Mouse (Mus musculus) cerebellum, adult (tissue): ENCODE data around the gene Knstrn.
A peak's percentile ranks its signal among the peaks of the same experiment; 100 is the strongest.

Source experiments
- ATAC-seq: cut with Nextera tagmentation; 2 replicates; pipeline ENCODE4 v1.9.2; 2017; ENCODE audit warnings: mild to moderate bottlenecking, moderate library complexity, mixed read lengths; ENCODE audit not compliant: insufficient number of reproducible peaks, low FRiP score, low TSS enrichment

Knstrn gene

GRCm38 (mm10) chr2:118813981-118814836, at the start of gene Knstrn:
Gene Knstrn (plus strand): TSS chr2:118814003.
- peak; percentile 99 for ATAC-seq

DNA sequence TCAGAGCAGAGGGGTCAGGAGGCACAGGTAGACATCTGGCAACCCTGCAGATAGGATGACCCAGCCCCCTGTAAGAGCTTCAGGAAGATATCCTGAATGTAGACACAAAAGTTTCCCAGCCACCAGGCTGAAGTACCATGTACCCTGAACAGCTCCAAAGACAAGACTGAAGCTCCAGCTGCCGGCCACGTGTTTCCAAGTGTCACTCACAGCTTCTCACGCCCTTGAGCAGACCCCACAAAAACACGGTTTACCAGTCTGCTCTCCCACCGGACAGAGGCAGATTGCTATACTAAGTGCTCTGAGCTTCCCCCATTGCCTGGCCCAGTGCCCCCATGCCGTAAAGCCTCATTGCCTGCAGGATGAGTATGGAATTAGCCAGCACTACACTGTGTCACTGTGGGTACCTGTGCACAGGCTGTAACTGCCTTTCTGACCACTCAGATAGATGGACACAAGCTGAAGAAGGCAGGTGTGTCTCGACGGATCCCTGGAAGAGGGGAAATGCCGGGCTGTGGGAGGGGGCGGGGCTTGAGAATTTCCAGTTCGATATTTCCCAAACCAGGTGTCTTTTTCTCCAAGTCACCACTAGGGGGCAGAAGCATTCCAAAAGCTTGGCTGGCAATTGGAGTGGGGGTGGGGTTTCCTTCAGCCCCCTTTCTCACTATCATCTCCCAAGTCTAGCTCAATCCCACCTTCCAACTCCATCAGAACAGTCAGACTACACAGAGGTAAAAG, 49.5 kb upstream of the Knstrn start:
- ATAC-seq = peak; percentile 16; the same call in 1 of the 2 replicates

- ATAC-seq = no peak
Measured at GRCm38 (mm10) chr2:118764875-118765274, 48.9 kb upstream of the Knstrn start.

- no peak for ATAC-seq
Measured at GRCm38 (mm10) chr2:118766041-118767033, 47.5 kb upstream of the Knstrn start.

DNA sequence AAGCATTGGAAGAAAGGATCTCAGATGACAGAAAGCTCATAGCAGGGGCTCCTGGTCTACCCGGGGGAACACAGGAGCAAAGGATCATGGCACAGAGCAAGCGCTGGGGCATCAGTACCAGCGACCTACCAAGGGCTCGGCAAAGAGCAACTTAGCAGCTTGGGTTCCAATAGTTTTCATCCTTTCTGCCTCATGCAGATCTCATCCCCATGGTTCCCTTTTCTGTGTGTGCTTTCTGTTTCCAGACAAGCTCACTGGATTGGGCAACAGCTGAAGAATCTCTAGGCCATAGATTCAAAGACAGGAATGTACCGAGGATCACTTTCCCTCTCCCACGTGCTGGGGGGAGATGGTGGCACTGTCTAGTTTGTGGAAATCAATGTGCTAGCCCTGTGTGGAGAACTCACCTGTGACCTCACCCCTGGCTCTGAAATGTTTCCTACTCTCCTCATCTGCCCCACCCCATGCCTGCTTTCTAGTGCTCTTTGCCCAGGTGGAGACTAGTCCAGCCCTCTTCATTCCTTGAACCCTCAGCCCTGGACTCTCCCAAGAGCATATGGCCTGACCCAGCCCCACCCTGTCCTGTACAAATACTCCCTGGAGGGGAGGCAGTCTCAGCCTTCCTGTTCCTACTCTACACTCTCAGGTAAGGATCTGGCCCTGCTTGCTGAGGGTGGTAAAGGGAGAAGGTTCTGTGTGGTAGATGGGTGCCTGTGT, 41.5 kb upstream of the Knstrn start, which contains the start of gene Phgr1:
Phgr1 (plus strand) TSS at position 612 of the 717 bp plus-strand sequence.
- no peak for ATAC-seq

DNA sequence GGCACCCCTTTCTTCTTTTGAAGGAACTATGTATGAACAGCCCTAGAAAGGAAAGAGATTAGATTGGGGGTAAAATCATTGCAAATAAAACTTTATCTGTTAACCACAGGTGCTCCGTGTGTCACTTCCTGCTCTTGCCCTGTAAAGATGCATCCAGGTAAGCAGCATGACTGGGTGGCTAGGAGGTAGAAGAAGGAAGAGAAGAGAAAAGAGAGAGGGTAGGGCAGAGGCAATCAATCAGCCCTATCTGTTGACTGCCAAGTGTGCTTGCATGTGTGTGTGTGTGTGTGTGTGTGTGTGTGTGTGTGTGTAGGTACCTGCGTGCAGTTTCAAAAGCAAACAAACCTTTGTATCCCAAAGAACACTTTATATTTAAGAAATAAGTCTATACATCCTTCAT, 39.3 kb upstream of the Knstrn start:
- no peak for ATAC-seq

DNA sequence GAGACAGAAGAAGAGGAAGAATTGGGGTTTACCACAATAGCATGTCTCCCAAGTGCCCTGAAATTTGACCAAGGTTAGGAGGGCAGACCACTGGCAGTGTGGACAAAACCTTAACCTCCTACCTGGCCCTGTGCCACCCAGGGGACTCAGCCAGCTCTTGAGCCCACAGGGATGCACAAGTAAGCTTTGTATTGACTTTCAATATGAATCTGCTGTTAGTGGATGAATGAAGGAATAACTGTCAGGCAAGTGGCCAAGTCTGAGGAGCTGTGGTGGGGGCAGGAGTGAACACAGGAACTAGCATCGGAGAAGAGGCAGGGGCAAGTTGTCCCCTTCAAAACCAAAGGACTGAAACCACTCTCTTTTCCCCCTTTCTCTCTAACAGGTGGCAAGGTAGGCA, 38.4 kb upstream of the Knstrn start:
- no peak for ATAC-seq

- peak; percentile 64 for ATAC-seq
Measured at GRCm38 (mm10) chr2:118775846-118776245, 38.0 kb upstream of the Knstrn start.

GRCm38 (mm10) chr2:118776295-118776694, 37.5 kb upstream of the Knstrn start:
- 0 out of 2 replicates have a peak, but pooled peaks have one; percentile 3 for ATAC-seq

GRCm38 (mm10) chr2:118778418-118778817, 35.4 kb upstream of the Knstrn start:
- no peak for ATAC-seq

- ATAC-seq = no peak
Measured at GRCm38 (mm10) chr2:118779065-118779464, 34.7 kb upstream of the Knstrn start.

DNA sequence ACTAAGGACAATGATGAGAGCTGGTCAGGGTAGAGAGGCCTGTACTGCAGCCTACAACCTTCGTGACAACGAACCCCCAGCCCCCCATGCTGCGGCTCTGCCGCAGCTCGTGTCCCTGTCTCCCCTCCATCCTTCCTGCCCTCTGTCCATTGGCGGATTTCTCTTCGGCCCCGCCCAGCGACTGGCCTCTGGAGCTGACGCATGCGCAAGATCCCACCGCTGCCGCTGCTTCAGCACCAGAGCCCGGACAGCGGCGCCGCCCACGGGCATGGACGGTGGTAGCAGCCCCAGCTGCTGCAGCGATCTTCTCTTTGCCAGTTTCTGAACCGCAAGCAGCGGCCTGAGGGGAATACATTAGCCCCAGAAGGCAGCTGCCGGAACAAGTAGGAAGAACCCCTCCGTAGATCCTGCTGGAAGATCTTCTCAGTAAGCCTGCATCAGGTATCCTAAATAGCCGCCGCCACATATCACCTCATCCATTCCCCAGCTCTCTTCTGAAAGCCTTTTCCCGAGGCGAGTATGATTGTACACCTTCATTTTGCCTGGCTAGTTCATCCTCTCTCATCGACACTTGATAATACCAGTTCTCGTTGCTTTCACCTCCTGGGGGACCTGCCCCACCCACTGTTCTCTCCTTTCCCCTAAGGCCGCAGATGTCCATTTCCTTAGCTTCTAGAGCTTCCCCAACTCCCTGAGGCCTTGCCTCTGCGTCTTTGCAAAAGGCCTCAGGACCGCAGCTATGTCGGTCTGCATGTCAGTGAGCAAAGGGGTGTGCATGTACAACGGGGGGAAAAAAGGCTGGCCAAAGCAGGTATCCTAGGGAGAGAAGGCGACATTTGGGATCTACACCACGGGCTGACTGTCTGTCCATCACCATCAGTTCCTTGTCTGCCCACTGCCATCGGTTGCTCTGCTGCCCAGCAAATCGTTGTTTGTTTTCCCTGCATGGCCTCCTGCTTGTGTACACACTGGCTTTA, 34.0 kb upstream of the Knstrn start, which contains the start of gene Disp2:
Disp2 (plus strand) TSS at position 216 of the 977 bp plus-strand sequence.
- ATAC-seq = peak; percentile 81

GRCm38 (mm10) chr2:118781115-118781514, 32.7 kb upstream of the Knstrn start:
- ATAC-seq = no peak

DNA sequence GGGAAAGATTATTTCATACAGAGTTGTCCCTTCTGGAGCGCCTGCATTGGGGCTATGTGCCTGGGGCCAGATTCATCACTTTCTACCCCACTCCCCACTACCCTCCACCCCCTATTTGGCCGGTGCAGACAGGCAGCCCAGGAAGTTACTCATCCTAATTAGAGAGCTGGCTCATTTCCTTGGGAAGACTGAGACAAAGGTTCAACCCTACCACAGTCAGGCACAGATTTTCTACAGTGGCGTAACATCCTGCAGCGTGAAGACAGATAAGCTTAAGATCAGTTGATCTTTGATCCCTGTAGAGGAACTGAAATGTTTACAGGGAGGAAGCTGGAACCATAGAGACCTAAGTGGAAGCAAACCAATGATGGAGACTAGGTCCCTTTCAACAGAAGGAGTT, 31.5 kb upstream of the Knstrn start:
- no peak for ATAC-seq

DNA sequence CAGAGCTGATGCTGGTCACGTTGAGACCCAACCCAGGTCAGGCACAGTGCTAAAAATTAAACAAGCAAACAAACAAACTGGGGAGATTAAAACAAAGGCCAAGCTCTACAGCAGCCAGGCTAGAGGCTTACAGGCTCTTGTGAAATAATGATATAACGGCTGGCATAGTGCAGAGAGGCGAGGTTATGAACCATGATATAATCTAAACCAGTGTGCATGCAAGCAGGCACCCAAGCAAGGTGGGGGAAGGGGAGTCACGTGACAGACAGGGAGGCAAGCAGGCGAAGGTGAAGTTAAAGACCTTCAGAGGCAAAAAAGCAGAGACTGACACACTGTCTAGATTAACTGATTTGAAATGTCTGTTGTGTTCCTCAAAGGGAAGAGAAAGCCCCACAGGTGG, 30.7 kb upstream of the Knstrn start:
- ATAC-seq = no peak

DNA sequence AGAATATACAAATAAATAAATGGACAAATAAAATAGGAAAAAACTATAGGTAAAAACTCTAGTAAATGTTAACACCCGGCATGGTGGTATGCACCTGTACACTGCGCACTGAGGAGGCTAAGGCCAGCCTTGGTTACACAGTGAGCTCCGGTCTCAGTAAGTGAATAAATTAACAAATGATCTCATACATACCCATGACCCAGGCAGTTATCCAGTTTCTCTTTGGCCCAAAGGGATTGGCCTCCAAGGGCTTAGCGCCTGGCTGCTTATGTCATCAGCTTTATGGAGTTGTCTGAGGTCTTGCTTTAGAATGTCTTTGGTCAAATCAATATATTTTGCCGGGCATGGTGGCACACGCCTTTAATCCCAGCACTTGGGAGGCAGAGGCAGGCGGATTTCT, 30.1 kb upstream of the Knstrn start:
- no peak for ATAC-seq

DNA sequence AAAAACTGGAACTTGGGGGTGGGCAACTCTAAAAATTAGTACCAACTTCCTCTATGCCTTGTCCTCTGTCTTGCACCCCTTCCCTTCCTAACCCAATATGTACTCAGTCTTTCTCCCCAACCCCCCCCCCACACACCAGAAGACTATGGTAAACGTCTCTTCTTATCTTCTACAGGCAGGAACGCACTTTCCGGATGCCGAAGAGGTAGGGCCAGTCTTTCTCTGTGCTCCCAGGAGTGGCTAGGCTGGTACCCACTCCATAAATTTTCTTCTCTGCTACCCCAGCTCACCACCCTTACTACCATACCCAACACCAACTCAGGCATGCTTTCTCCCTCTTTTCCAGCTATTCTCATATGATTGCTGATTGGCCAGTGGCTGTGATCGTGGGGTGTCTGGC, 27.3 kb upstream of the Knstrn start:
- ATAC-seq = no peak

GRCm38 (mm10) chr2:118789501-118789900, 24.3 kb upstream of the Knstrn start:
- ATAC-seq = peak; percentile 57
